Mouse (Mus musculus) testis, adult 2 months (tissue): ENCODE data around the gene Pccb.

Experiments
- CTCF ChIP-seq: fragments of 200-500 bp; IDR thresholded peaks from 2 replicates; pipeline ENCODE4 v1.5.1; 2012; ENCODE audit warnings: low read depth, mild to moderate bottlenecking, inconsistent platforms, low read length, moderate library complexity; ENCODE audit not compliant: control insufficient read depth, insufficient read depth, insufficient replicate concordance
- POLR2A ChIP-seq: fragments of 200-500 bp; IDR thresholded peaks from 2 replicates; pipeline ENCODE4 v1.6.1; 2012; ENCODE audit warnings: low read depth, mild to moderate bottlenecking, inconsistent platforms, low read length, moderate library complexity; ENCODE audit not compliant: control insufficient read depth

DNA sequence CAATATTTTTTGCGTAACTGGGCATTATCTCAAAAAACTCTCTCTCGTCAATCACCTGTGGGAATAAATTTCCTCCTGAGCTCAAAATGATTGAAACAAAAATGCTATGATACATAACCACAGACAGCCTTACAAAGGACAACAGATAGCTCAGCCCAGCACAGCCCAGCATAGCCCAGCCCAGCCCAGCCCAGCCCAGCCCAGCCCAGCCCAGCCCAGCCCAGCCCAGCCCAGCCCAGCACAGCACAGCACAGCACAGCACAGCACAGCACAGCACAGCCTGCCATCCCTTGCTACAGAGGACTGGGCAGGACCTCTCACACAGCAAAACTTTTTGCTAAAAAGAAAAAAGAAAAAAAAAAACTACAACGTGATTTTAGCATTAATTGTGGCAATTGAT, 46.8 kb downstream of the Pccb start:
- no peak for TF ChIP-seq CTCF
- TF ChIP-seq POLR2A: no peak
